ENCODE assay signal across 25 mouse cellular contexts in genomic region chr1:36194482-36194881, GRCm38 (mm10).
"Had no signal": no experiment of that assay in that cellular context is flagged by ENCODE, and none has a peak within 500 bp of the region (broad histone marks: within the 10 kb centered on the region; RNA-seq: fewer than 3 reads in every experiment).

No protein-coding gene starts in this region.

- ATAC-seq: hindbrain, embryonic 16.5 days; inflammation-experienced regulatory T-cells, adult 6 months; intestine, embryonic 15.5 days; intestine, postnatal 0 days had no signal

- H3K4me3 ChIP-seq: gastrocnemius, adult 2 months; heart, adult 2 months; heart, embryonic 10.5 days; heart, embryonic 12.5 days; hindbrain, embryonic 10.5 days; hindbrain, embryonic 12.5 days; intestine, embryonic 15.5 days; layer of hippocampus, adult 2 months; limb, embryonic 10.5 days; limb, embryonic 12.5 days; liver, embryonic 13.5 days had no signal

- H3K27ac ChIP-seq: gastrocnemius, adult 2 months; heart, adult 2 months; heart, embryonic 10.5 days; hindbrain, embryonic 10.5 days; hindbrain, embryonic 12.5 days; hindbrain, embryonic 14.5 days; intestine, embryonic 15.5 days; layer of hippocampus, adult 2 months; limb, embryonic 10.5 days; limb, embryonic 12.5 days; liver, embryonic 13.5 days had no signal

- DNase-seq: gastrocnemius, adult 2 months; gastrocnemius, postnatal 10 days; gastrocnemius, postnatal 25 days; heart, adult 2 months; heart, postnatal 10 days; heart, postnatal 4 days; kidney, adult 18-20 months; kidney, adult 8-10 months; kidney, postnatal 10 days; kidney, postnatal 25 days; kidney, postnatal 4 days; liver; liver, embryonic 13.5 days had no signal
